Mouse (Mus musculus): Measurements from ENCODE around the gene Ip6k3. TPM values are rescaled to one million over a fixed set of nuclear protein-coding genes. Genes with fewer than 3 reads are reported as not detected.

Gene Ip6k3
- polyA plus RNA-seq, 1 experiment from 2014 or later = 0.60 TPM

- no peaks in the 10 kb centered on the region for H3K27me3 ChIP-seq (ENCODE audit: control insufficient read depth, insufficient read depth, low read length)
- no peak overlapping the region for H3K9ac ChIP-seq
- DNase-seq (ENCODE audit: low spot score) (no peak), ATAC-seq (ENCODE audit: low FRiP score) (no peak)
- WGBS = 75% methylated on average over 3 of the region's 3 CpGs
- H3K4me1 ChIP-seq (replicated peaks; ENCODE audit: control insufficient read depth, insufficient read depth, low read length) = peaks cover 15% of the 10 kb centered on the region
- H3K9me3 ChIP-seq (ENCODE audit: control insufficient read depth, low read length) = no peaks in the 10 kb centered on the region
- H3K27ac ChIP-seq = no peak overlapping the region
- no peak overlapping the region for H3K4me2 ChIP-seq (replicated peaks)
- H3K36me3 ChIP-seq (replicated peaks; ENCODE audit: control insufficient read depth, insufficient read depth) = no peaks in the 10 kb centered on the region
- H3K4me3 ChIP-seq (replicated peaks; ENCODE audit: low read length) = no peak overlapping the region
Observed at GRCm38 (mm10) chr17:27176287-27176686, 8.7 kb upstream of the Ip6k3 start.

GRCm38 (mm10) chr17:27175196-27175874, 7.7 kb upstream of the Ip6k3 start:
- WGBS = 24% methylated on average over 14 of the region's 14 CpGs
- Histone ChIP-seq H3K9me3 (ENCODE audit: control insufficient read depth, low read length) (no peaks in the 10 kb centered on the region), H3K27me3 (ENCODE audit: control insufficient read depth, insufficient read depth, low read length) (no peaks in the 10 kb centered on the region), H3K27ac (peak overlapping the region; percentile 32), H3K4me1 (replicated peaks; ENCODE audit: control insufficient read depth, insufficient read depth, low read length) (peaks cover 15% of the 10 kb centered on the region), H3K4me3 (replicated peaks; ENCODE audit: low read length) (no peak overlapping the region), H3K4me2 (replicated peaks) (no peak overlapping the region), H3K9ac (no peak overlapping the region), H3K36me3 (replicated peaks; ENCODE audit: control insufficient read depth, insufficient read depth) (no peaks in the 10 kb centered on the region)
- ATAC-seq (ENCODE audit: low FRiP score) (peak; percentile 70; the same call in 1 of the 2 replicates), DNase-seq (ENCODE audit: low spot score) (peak; percentile 50)

- ATAC-seq (ENCODE audit: low FRiP score) = no peak
- Histone ChIP-seq H3K27me3 (ENCODE audit: control insufficient read depth, insufficient read depth, low read length) (no peaks in the 10 kb centered on the region), H3K4me3 (replicated peaks; ENCODE audit: low read length) (no peak overlapping the region), H3K4me1 (replicated peaks; ENCODE audit: control insufficient read depth, insufficient read depth, low read length) (peaks cover 15% of the 10 kb centered on the region), H3K9me3 (ENCODE audit: control insufficient read depth, low read length) (no peaks in the 10 kb centered on the region), H3K36me3 (replicated peaks; ENCODE audit: control insufficient read depth, insufficient read depth) (no peaks in the 10 kb centered on the region), H3K9ac (no peak overlapping the region), H3K27ac (no peak overlapping the region), H3K4me2 (replicated peaks) (no peak overlapping the region)
- WGBS = 74% methylated on average over 3 of the region's 3 CpGs
- no peak for DNase-seq (ENCODE audit: low spot score)
Observed at GRCm38 (mm10) chr17:27173715-27174114, 6.1 kb upstream of the Ip6k3 start.

- Histone ChIP-seq H3K4me1 (replicated peaks; ENCODE audit: control insufficient read depth, insufficient read depth, low read length) (peaks cover 15% of the 10 kb centered on the region), H3K9me3 (ENCODE audit: control insufficient read depth, low read length) (no peaks in the 10 kb centered on the region), H3K36me3 (replicated peaks; ENCODE audit: control insufficient read depth, insufficient read depth) (no peaks in the 10 kb centered on the region), H3K4me2 (replicated peaks) (no peak overlapping the region), H3K27ac (no peak overlapping the region), H3K27me3 (ENCODE audit: control insufficient read depth, insufficient read depth, low read length) (no peaks in the 10 kb centered on the region), H3K9ac (no peak overlapping the region), H3K4me3 (replicated peaks; ENCODE audit: low read length) (no peak overlapping the region)
- no peak for DNase-seq (ENCODE audit: low spot score)
- no peak for ATAC-seq (ENCODE audit: low FRiP score)
- WGBS = 84% methylated on average over 9 of the region's 9 CpGs
Observed at GRCm38 (mm10) chr17:27172459-27172858, 4.9 kb upstream of the Ip6k3 start.

- peaks cover 11% of the 10 kb centered on the region for H3K4me1 ChIP-seq (replicated peaks; ENCODE audit: control insufficient read depth, insufficient read depth, low read length)
- H3K27ac ChIP-seq = no peak overlapping the region
- no peak overlapping the region for H3K4me2 ChIP-seq (replicated peaks)
- DNase-seq (ENCODE audit: low spot score) = no peak
- H3K9me3 ChIP-seq (ENCODE audit: control insufficient read depth, low read length) = no peaks in the 10 kb centered on the region
- no peak overlapping the region for H3K9ac ChIP-seq
- WGBS = 71% methylated on average over 5 of the region's 5 CpGs
- ATAC-seq (ENCODE audit: low FRiP score) = no peak
- no peak overlapping the region for H3K4me3 ChIP-seq (replicated peaks; ENCODE audit: low read length)
- H3K36me3 ChIP-seq (replicated peaks; ENCODE audit: control insufficient read depth, insufficient read depth) = no peaks in the 10 kb centered on the region
- H3K27me3 ChIP-seq (ENCODE audit: control insufficient read depth, insufficient read depth, low read length) = no peaks in the 10 kb centered on the region
Observed at GRCm38 (mm10) chr17:27171121-27171520, 3.5 kb upstream of the Ip6k3 start.

GRCm38 (mm10) chr17:27169952-27170695, 2.5 kb upstream of the Ip6k3 start:
- Histone ChIP-seq H3K4me3 (replicated peaks; ENCODE audit: low read length) (no peak overlapping the region), H3K9ac (no peak overlapping the region), H3K4me2 (replicated peaks) (no peak overlapping the region), H3K4me1 (replicated peaks; ENCODE audit: control insufficient read depth, insufficient read depth, low read length) (peaks cover under 1% of the 10 kb centered on the region), H3K9me3 (ENCODE audit: control insufficient read depth, low read length) (no peaks in the 10 kb centered on the region), H3K27me3 (ENCODE audit: control insufficient read depth, insufficient read depth, low read length) (no peaks in the 10 kb centered on the region), H3K27ac (no peak overlapping the region), H3K36me3 (replicated peaks; ENCODE audit: control insufficient read depth, insufficient read depth) (no peaks in the 10 kb centered on the region)
- no peak for DNase-seq (ENCODE audit: low spot score)
- ATAC-seq (ENCODE audit: low FRiP score) = no peak
- WGBS = 78% methylated on average over 11 of the region's 11 CpGs

- H3K27ac ChIP-seq = no peak overlapping the region
- no peak overlapping the region for H3K4me3 ChIP-seq (replicated peaks; ENCODE audit: low read length)
- H3K4me2 ChIP-seq (replicated peaks) = no peak overlapping the region
- H3K36me3 ChIP-seq (replicated peaks; ENCODE audit: control insufficient read depth, insufficient read depth) = no peaks in the 10 kb centered on the region
- 94% methylated on average over 4 of the region's 4 CpGs for WGBS
- no peak overlapping the region for H3K9ac ChIP-seq
- DNase-seq (ENCODE audit: low spot score) = no peak
- no peaks in the 10 kb centered on the region for H3K4me1 ChIP-seq (replicated peaks; ENCODE audit: control insufficient read depth, insufficient read depth, low read length)
- no peaks in the 10 kb centered on the region for H3K27me3 ChIP-seq (ENCODE audit: control insufficient read depth, insufficient read depth, low read length)
- H3K9me3 ChIP-seq (ENCODE audit: control insufficient read depth, low read length) = no peaks in the 10 kb centered on the region
- ATAC-seq (ENCODE audit: low FRiP score) = no peak
Observed at GRCm38 (mm10) chr17:27168569-27168968, 974 bp upstream of the Ip6k3 start.

GRCm38 (mm10) chr17:27166901-27167300, 694 bp downstream of the Ip6k3 start:
- Histone ChIP-seq H3K27me3 (ENCODE audit: control insufficient read depth, insufficient read depth, low read length) (no peaks in the 10 kb centered on the region), H3K4me3 (replicated peaks; ENCODE audit: low read length) (no peak overlapping the region), H3K36me3 (replicated peaks; ENCODE audit: control insufficient read depth, insufficient read depth) (no peaks in the 10 kb centered on the region), H3K27ac (no peak overlapping the region), H3K9ac (no peak overlapping the region), H3K4me2 (replicated peaks) (no peak overlapping the region), H3K9me3 (ENCODE audit: control insufficient read depth, low read length) (no peaks in the 10 kb centered on the region), H3K4me1 (replicated peaks; ENCODE audit: control insufficient read depth, insufficient read depth, low read length) (no peaks in the 10 kb centered on the region)
- DNase-seq (ENCODE audit: low spot score) (no peak), ATAC-seq (ENCODE audit: low FRiP score) (no peak)
- 83% methylated on average over 6 of the region's 6 CpGs for WGBS

GRCm38 (mm10) chr17:27165054-27165773, 2.4 kb downstream of the Ip6k3 start:
- Histone ChIP-seq H3K9ac (no peak overlapping the region), H3K9me3 (ENCODE audit: control insufficient read depth, low read length) (no peaks in the 10 kb centered on the region), H3K36me3 (replicated peaks; ENCODE audit: control insufficient read depth, insufficient read depth) (no peaks in the 10 kb centered on the region), H3K27me3 (ENCODE audit: control insufficient read depth, insufficient read depth, low read length) (no peaks in the 10 kb centered on the region), H3K27ac (no peak overlapping the region), H3K4me1 (replicated peaks; ENCODE audit: control insufficient read depth, insufficient read depth, low read length) (no peaks in the 10 kb centered on the region), H3K4me3 (replicated peaks; ENCODE audit: low read length) (no peak overlapping the region), H3K4me2 (replicated peaks) (no peak overlapping the region)
- DNase-seq (ENCODE audit: low spot score) = peak; percentile 67
- no peak for ATAC-seq (ENCODE audit: low FRiP score)
- WGBS = 69% methylated on average over 8 of the region's 8 CpGs

Data from hindbrain, embryonic 14.5 days (tissue).